Mouse (Mus musculus) erythroblast, embryonic 14.5 days (primary cell): ENCODE results near the gene Poc1a. TPM values are rescaled to one million over a fixed set of nuclear protein-coding genes. Genes with fewer than 3 reads are reported as not detected.

Experiments used
- H3K27me3 ChIP-seq: 2 replicates; pipeline ENCODE4 v1.6.1; 2012; ENCODE audit warnings: inconsistent platforms; ENCODE audit not compliant: control insufficient read depth
- H3K36me3 ChIP-seq: 2 replicates; pipeline ENCODE4 v1.6.1; 2012; ENCODE audit warnings: mild to moderate bottlenecking, inconsistent platforms; ENCODE audit not compliant: control insufficient read depth
- H3K4me1 ChIP-seq: 2 replicates; pipeline ENCODE4 v1.6.1; 2012; ENCODE audit warnings: inconsistent platforms; ENCODE audit not compliant: control insufficient read depth
- H3K4me3 ChIP-seq: replicated peaks from 2 replicates; pipeline ENCODE3; 2012; ENCODE audit warnings: moderate library complexity, mild to moderate bottlenecking, inconsistent platforms
- H3K9me3 ChIP-seq: 2 replicates; pipeline ENCODE4 v1.6.1; 2012; ENCODE audit warnings: low read length, inconsistent platforms, mixed read lengths; ENCODE audit not compliant: control insufficient read depth
- GATA1 ChIP-seq: IDR thresholded peaks from 2 replicates; pipeline ENCODE4 v1.6.1; 2012; ENCODE audit warnings: low read length, inconsistent platforms, mixed read lengths
- TAL1 ChIP-seq: IDR thresholded peaks from 3 replicates; pipeline ENCODE4 v1.6.1; 2012; ENCODE audit warnings: low read length, inconsistent platforms, mixed read lengths
- polyA plus RNA-seq: library from polyadenylated mRNA; stranded (reverse); fragments of >175 nt; gene quantifications from 2 replicates; pipeline ENCODE4 v1.2.3, GENCODE M21; 2012

Gene Poc1a
- polyA plus RNA-seq, 1 experiment: 1.8 TPM

DNA sequence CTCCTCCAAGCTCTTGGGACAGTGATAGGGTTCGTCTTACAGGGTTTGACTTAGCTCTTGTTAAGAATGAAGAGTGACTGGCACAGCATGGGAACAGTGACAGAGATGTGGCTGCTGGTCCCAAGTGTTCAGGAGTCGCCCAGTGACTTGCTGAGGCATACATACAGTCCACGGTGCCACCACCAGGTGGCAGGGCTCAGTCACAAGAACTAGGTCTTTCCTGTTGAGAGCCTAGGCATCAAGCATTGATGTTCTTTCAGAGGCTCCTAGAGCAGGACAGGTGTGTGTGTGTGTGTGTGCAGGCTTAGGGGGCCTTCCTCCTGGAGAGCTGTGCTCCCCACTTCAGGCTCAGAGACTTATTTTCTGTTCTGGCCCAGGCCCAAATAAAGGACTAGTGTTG lies 8.0 kb downstream of the Poc1a start:
- Histone ChIP-seq H3K36me3 (peaks cover 87% of the 10 kb centered on the region), H3K4me1 (no peaks in the 10 kb centered on the region)
- TF ChIP-seq GATA1 (no peak), TAL1 (no peak)

DNA sequence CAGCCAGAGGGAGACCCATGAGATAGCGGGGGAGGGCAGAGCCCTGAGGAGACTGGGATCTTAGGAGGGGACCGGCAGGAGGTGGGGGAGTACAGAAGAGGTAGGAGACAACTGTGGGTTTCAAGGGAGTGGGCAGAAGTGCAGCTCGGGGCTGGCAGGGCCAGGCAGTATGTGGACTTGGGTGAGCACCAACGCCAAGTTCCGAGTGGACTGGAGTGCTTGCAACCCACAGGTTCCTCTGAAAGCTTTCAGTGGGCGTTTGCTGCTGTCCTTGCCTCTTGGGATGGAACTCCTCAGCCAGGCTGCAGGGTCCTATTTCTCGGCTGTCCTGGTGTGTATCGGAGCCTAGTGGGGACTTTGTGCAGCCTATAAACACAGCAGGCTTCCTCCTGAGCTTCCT lies 9.0 kb downstream of the Poc1a start:
- Histone ChIP-seq H3K36me3 (peaks cover 88% of the 10 kb centered on the region), H3K9me3 (no peaks in the 10 kb centered on the region), H3K4me1 (no peaks in the 10 kb centered on the region), H3K4me3 (no peak overlapping the region), H3K27me3 (no peaks in the 10 kb centered on the region)
- TF ChIP-seq TAL1: no peak
- TF ChIP-seq GATA1: no peak

More for the DNA sequence above, 8.0 kb downstream of the Poc1a start:
- no peaks in the 10 kb centered on the region for H3K27me3 ChIP-seq
- no peaks in the 10 kb centered on the region for H3K9me3 ChIP-seq
- no peak overlapping the region for H3K4me3 ChIP-seq

DNA sequence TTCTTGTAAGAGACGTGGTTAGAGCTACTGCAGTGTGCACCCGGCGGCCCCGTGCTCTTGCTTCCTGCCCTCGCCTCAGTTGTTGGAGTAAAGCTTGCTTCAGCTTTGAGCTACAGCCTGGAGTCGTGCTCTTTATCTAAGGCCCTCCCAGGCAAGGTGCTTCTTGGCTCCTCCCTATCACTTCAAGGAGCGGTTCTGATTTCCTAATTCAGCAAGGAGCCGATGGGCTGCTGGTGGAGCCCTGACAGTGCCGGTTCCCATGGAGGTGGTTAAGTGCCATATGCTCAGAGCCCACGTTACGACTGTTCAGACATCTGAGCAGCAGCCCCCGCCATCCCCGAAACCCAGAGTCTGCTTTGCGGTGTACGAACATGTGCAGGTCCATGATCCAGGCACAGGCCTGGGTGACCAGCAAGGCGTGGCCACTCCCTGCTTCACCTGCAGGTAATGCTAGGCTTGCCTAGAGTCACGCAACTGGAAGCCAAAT lies 9.8 kb downstream of the Poc1a start:
- TF ChIP-seq GATA1 (no peak), TAL1 (no peak)
- no peaks in the 10 kb centered on the region for H3K27me3 ChIP-seq
- peaks cover 90% of the 10 kb centered on the region for H3K36me3 ChIP-seq
- no peaks in the 10 kb centered on the region for H3K4me1 ChIP-seq
- no peak overlapping the region for H3K4me3 ChIP-seq
- no peaks in the 10 kb centered on the region for H3K9me3 ChIP-seq

DNA sequence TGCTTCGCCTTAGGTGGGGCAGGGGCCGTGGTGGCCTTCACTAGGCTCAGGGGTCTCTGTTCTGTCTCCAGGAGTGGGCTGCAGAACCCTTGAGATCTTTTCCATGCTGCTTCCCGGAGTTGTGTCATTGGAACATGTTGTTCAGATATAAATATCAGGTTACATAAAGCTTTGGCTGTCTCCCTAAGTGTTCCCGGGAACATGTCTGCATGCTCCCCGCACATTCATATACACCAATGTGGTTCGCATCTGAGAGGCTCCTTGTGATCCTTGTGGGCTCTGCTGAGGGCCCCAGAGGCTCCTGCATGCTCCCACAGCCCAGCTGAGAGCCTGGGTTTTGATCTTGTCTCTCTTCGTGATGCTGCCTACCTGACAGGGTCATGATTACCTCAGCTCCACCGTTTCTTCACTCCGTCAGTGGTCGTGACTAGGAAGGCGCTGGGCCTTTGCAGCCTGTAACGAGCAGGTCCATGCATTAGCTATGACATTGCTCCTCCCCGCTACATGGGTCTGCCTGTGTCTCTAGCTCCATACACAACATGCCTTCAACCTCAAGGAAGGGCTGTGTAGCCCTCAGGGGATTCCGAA lies 12.8 kb downstream of the Poc1a start:
- Histone ChIP-seq H3K4me1 (no peaks in the 10 kb centered on the region), H3K27me3 (no peaks in the 10 kb centered on the region), H3K9me3 (no peaks in the 10 kb centered on the region), H3K36me3 (peaks cover 92% of the 10 kb centered on the region), H3K4me3 (no peak overlapping the region)
- TF ChIP-seq TAL1 (no peak), GATA1 (no peak)

DNA sequence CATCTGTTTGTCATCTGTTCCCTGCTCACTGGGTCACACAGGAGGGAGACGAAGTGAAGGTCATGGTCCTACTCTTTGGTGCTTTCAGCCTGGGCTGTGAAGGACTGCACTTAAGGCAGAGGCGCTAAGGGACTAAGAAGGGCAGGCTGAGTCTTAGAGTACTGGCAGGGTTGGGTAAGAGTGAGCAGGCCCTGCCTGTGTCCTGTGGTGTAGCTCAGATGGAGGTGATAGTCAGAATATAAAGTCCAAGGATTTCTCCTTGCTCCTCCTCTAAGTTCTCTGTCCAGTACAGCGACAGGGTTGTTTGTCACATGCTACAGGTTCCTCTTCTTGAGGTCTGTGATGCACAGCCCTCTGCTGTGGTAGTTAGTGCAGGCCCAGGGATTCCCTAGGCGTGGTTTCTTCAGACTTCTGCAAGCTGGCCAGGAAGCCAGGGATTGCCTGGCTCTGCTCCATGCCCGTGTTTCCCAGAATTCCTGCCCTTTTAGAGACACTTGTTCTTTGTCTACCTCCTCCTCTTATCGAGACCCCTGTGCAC lies 15.8 kb downstream of the Poc1a start:
- no peak for TF ChIP-seq GATA1
- TF ChIP-seq TAL1: no peak
- Histone ChIP-seq H3K4me3 (no peak overlapping the region), H3K4me1 (no peaks in the 10 kb centered on the region), H3K36me3 (peaks cover 87% of the 10 kb centered on the region), H3K9me3 (no peaks in the 10 kb centered on the region), H3K27me3 (no peaks in the 10 kb centered on the region)

DNA sequence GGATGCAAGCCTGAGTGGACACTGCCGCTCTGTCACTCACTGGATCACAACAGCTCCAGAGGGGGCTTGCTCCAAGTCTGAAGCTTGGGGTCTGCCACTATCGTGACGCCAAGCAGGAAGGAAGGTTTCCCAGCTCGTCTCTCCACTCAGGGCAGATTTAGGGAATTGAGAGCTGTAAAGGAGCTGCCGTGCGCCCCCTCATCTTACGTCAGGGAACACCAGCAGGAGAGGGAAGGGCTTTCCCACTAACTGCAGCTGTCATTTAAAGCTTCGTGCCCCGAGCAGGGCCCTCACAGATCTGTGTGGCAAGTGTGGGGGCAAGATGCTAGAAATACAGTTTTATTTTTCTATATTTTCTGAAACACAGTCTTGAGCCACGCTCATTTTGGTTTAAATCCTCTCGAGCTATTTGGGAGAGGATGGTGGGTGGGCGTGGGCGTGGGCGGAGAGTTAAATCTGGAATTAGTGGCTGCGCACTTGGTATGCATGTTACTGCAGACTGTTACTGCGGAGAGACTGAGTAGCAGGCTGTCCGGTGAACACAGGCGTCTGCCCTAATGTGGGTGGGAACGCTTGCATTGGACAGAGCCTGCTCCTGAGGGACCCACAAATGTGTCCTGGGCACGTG lies 19.4 kb downstream of the Poc1a start:
- Histone ChIP-seq H3K4me3 (no peak overlapping the region), H3K9me3 (no peaks in the 10 kb centered on the region), H3K27me3 (no peaks in the 10 kb centered on the region), H3K4me1 (peaks cover 3% of the 10 kb centered on the region; the same call in 1 of the 2 replicates), H3K36me3 (peaks cover 85% of the 10 kb centered on the region)
- TF ChIP-seq GATA1: no peak
- no peak for TF ChIP-seq TAL1

DNA sequence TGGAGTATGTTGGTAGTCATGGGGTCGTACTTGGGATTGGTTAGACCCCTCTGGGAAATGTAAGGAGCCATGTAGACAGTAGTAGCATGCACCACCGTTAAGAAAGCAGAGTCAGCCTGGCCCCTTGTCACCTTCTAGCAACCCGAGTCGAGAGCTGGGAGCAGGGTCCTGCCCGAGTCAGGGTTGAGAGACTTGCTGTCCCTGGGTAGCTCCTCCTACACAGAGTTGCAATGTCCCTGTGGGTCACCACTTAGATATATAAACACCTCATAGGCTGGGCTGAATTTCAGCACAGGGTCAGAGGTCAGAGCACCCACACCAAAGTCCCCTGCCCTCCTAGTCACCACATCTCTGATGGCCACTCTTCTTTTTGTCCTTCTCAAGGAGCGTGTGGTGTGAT lies 20.1 kb downstream of the Poc1a start:
- Histone ChIP-seq H3K27me3 (no peaks in the 10 kb centered on the region), H3K4me3 (no peak overlapping the region), H3K4me1 (peaks cover 3% of the 10 kb centered on the region; the same call in 1 of the 2 replicates), H3K36me3 (peaks cover 82% of the 10 kb centered on the region), H3K9me3 (no peaks in the 10 kb centered on the region)
- TF ChIP-seq TAL1 (no peak), GATA1 (no peak)

DNA sequence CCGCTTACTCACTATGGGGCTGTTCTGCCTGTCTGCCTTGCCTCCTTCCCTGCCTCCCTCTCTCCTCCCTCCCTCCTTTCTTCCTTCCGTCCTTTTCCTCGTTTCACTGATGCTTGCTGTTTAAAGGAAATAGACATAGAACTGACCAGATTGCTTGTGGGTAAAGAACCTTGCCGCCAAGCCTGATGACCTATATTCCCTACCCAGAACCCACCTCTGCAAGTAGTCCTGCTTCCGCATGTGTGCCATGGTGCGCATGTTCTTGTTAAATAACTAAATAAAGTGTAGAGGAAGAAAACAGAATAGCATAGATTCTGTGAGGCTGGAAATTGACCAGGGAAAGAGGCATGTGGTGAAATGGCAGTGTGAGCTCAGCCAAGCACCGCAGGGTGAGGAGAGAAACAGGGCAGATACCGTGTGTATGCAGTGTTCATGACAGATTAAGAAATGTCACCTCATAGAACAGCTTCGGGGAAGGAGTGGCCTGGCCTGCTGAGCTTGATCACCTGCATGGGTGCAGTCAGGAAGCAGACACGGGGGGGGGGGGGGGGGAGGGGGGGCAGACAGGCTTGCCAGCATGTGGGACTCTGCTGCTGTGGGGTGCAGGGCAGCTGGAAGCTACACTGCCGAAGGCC lies 20.7 kb downstream of the Poc1a start:
- Histone ChIP-seq H3K4me1 (peaks cover 3% of the 10 kb centered on the region; the same call in 1 of the 2 replicates), H3K4me3 (no peak overlapping the region), H3K27me3 (no peaks in the 10 kb centered on the region), H3K9me3 (no peaks in the 10 kb centered on the region), H3K36me3 (peaks cover 80% of the 10 kb centered on the region)
- no peak for TF ChIP-seq TAL1
- TF ChIP-seq GATA1: no peak
